Mouse (Mus musculus) adrenal gland, adult 18-20 months (tissue): ENCODE measurements at regions not wholly inside any gene's neighbourhood (a gene's known extent, or its start where the extent isn't known, plus 50 kb on each side); places are given as distances from the start of the nearest gene placed in this dataset.
A peak's percentile ranks its signal among the peaks of the same experiment; 100 is the strongest.
"Not testable (repeated sequence)": the region's sequence is repeated elsewhere in the genome, so short reads cannot be mapped to it uniquely, and the experiment has no call there.

ENCODE experiments used
- DNase-seq, 2 experiments: peaks; one replicate each; pipeline ENCODE4 v3.0.0; 2021 to 2022; ENCODE audit warnings: low spot score in 2 of 2

GRCm38 (mm10) chr6:133724627-133725026 lies 128.9 kb downstream of the Kap start:
- not testable (repeated sequence) for DNase-seq

DNA sequence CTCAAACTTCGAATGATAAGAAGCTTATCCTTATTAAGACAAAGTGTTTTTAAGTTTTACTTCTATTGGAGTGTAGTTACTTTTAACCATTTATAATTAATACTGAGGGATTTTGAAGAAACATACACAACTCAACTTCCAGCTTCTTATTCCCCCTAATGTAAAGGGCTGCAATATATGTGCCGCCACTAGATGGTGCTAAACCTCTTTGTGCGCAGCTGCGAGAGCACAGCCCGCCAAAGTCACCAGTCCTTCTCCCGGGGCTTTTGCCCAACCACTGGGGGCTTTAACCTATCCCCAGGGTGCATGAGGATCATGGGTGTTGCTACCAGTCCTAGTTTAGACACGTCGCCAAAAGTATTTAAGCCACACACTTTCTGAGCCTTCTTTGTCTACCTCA lies 146.8 kb downstream of the Kap start:
- peak; percentile 21 to 35 for DNase-seq

DNA sequence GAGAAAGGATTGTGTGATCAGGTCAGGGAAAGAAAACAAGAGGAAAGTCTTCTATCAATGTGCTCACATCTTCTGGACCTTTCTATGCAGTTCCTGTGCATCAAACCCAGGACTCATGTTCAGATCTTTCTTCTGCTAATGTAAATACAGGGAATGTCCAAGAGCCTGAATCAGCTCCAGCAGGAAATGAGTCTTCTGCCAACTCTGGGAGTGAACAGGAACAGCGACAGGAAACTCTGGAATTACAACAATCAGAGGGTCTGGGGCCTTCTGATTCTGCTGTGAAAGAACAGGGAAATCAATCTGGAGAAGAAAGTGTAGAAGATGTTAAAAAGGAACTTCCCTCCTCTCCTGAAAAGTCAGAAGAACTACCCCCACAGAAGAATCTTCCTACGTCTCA lies 151.9 kb downstream of the Kap start:
- no peak for DNase-seq
